Mouse (Mus musculus): Measurements from ENCODE around the gene Abcc10.
A peak's percentile ranks its signal among the peaks of the same experiment; 100 is the strongest.

Abcc10 gene

GRCm38 (mm10) chr17:46258279-46259053 lies 69.7 kb downstream of the Abcc10 start:
- DNase-seq (ENCODE audit: low read depth, low spot score): no peak

GRCm38 (mm10) chr17:46255147-46255546 lies 73.0 kb downstream of the Abcc10 start:
- no peak for DNase-seq (ENCODE audit: low read depth, low spot score)

GRCm38 (mm10) chr17:46254106-46254505 lies 74.0 kb downstream of the Abcc10 start:
- DNase-seq (ENCODE audit: low read depth, low spot score): no peak

GRCm38 (mm10) chr17:46253452-46254084 lies 74.6 kb downstream of the Abcc10 start, which contains the start of gene Lrrc73:
Lrrc73 (plus strand) TSS chr17:46253531.
- DNase-seq (ENCODE audit: low read depth, low spot score): peak; percentile 85
